Mouse (Mus musculus) forebrain, postnatal 0 days (tissue): ENCODE data around the gene Gjc1. TPM values are rescaled to one million over a fixed set of nuclear protein-coding genes. Genes with fewer than 3 reads are reported as not detected.

ENCODE experiments used
- ATAC-seq: fragments of 200-750 bp; cut with Nextera tagmentation; 2 replicates; pipeline ENCODE4 v1.8.0; 2017; ENCODE audit warnings: mild to moderate bottlenecking, moderate library complexity
- DNase-seq: peaks from one replicate; pipeline ENCODE4 v3.0.0-alpha.2; 2015
- H3K27ac ChIP-seq: fragments of 300-500 bp; sonication (generic); 2 replicates; pipeline ENCODE4 v1.5.1; 2014; ENCODE audit warnings: low read depth, mild to moderate bottlenecking, antibody characterized with exemption, low read length, moderate library complexity, mixed read lengths
- H3K27me3 ChIP-seq: fragments of 300-500 bp; sonication (generic); 2 replicates; pipeline ENCODE4 v1.6.1; 2014; ENCODE audit warnings: mild to moderate bottlenecking, low read length, mixed read lengths; ENCODE audit not compliant: insufficient read depth
- H3K36me3 ChIP-seq: fragments of 300-500 bp; sonication (generic); 2 replicates; pipeline ENCODE4 v1.6.1; 2014; ENCODE audit warnings: mild to moderate bottlenecking, moderate library complexity; ENCODE audit not compliant: insufficient read depth
- H3K4me1 ChIP-seq: fragments of 300-500 bp; sonication (generic); 2 replicates; pipeline ENCODE4 v1.6.1; 2014; ENCODE audit warnings: antibody characterized with exemption; ENCODE audit not compliant: insufficient read depth
- H3K4me2 ChIP-seq: fragments of 300-500 bp; sonication (generic); 2 replicates; pipeline ENCODE4 v1.6.1; 2014; ENCODE audit warnings: low read depth, mild to moderate bottlenecking, moderate library complexity
- H3K4me3 ChIP-seq: fragments of 300-500 bp; sonication (generic); 2 replicates; pipeline ENCODE4 v1.5.1; 2014; ENCODE audit warnings: low read depth, low read length, mixed read lengths
- H3K9ac ChIP-seq: fragments of 300-500 bp; sonication (generic); 2 replicates; pipeline ENCODE4 v1.6.1; 2014; ENCODE audit warnings: mild to moderate bottlenecking
- H3K9me3 ChIP-seq: fragments of 300-500 bp; sonication (generic); 2 replicates; pipeline ENCODE4 v1.6.1; 2016; ENCODE audit warnings: low read length
- CTCF ChIP-seq: sonication (generic); IDR thresholded peaks from 2 replicates; pipeline ENCODE4 v1.5.1; 2016; ENCODE audit warnings: antibody characterized with exemption, control low read depth, low read depth
- WGBS: fragments of 180-500 bp; shearing (Covaris S2); extraction: QIAGEN DNeasy Blood & Tissue Kit; methylation state at CpG from one replicate; pipeline ENCODE4 v1.1.7; 2014; 5-methylcytosine and 5-hydroxymethylcytosine counted together
- polyA plus RNA-seq: library from polyadenylated mRNA; unstranded; fragments of >200 nt; fragmentation: Nextera tagmentation; extraction: Ambion mirVana; gene quantifications from 2 replicates; pipeline ENCODE4 v1.2.1, GENCODE M21; 2015
- total RNA-seq: library from RNA; depleted of rRNA; stranded (reverse); fragments of >200 nt; gene quantifications from 2 replicates; pipeline ENCODE4 v1.2.3, GENCODE M21; 2014

The Gjc1 gene
- total and polyA plus RNA-seq, 2 experiments from 2014 or later, result 22.6 to 25.3 TPM

DNA sequence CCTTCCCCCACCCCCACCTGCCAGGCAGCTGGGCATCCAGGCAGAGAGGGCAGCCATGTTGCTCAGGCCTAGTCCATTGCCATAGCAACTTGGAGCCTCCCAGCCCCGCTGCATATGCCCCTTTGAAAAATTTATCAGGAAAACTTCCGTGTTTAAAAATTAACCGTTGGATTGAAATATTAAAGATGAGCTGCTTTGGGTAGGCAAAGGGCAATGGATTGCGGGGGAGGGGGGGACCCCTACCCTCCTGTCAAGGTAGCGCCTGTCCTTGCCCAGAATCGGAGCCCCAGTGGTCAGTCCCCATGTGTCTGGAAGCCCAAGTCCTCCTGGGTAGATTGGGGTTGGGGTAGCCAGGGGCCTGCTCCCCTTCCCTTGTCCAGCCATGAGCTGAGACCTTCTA, 50.4 kb downstream of the Gjc1 start:
- H3K4me3 ChIP-seq, result no peak overlapping the region
- H3K27me3 ChIP-seq, result no peaks in the 10 kb centered on the region
- 85% methylated on average over 6 of the region's 6 CpGs for WGBS
- no peak for TF ChIP-seq CTCF
- DNase-seq (no peak), ATAC-seq (no peak)
- no peaks in the 10 kb centered on the region; the same call in 1 of the 2 replicates for H3K36me3 ChIP-seq
- H3K4me1 ChIP-seq, result no peaks in the 10 kb centered on the region
- no peak overlapping the region for H3K27ac ChIP-seq
- no peak overlapping the region for H3K4me2 ChIP-seq
- no peaks in the 10 kb centered on the region for H3K9me3 ChIP-seq
- no peak overlapping the region for H3K9ac ChIP-seq

DNA sequence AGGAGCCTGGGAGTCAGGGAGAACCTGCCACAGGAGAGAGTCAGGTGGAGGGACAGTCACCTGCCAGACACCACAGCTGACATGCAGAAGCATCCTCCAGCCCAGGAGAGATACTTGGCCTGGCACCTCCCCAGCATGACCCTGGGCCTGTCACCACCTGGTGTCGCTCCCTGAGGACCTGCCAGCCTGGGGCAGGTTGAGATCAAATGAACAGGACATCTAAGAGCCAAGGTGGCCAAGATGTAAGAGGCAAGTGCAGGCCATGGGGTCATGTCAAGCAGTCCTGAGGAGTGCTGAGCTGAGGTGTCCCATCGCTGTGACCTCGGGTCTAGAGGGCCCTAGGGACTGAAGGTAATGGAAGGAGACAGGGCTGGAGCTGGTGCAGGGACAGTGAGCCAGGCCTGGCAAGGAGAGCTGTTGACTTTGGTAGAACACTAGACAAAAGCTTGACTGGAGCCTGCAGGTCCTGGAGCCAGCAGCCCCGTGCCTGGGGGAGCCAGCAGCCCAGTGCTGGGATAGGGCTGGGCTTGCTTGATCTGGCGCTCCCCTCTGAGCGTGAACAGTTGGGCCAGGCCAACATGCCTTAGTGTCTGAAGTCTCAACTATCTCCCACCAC, 52.3 kb downstream of the Gjc1 start:
- no peak overlapping the region for H3K9ac ChIP-seq
- H3K4me1 ChIP-seq, result peaks cover 4% of the 10 kb centered on the region; the same call in 1 of the 2 replicates
- no peaks in the 10 kb centered on the region for H3K36me3 ChIP-seq
- TF ChIP-seq CTCF, result no peak
- H3K27ac ChIP-seq, result no peak overlapping the region
- no peak overlapping the region for H3K4me2 ChIP-seq
- ATAC-seq (no peak), DNase-seq (no peak)
- no peaks in the 10 kb centered on the region for H3K9me3 ChIP-seq
- H3K4me3 ChIP-seq, result no peak overlapping the region
- H3K27me3 ChIP-seq, result no peaks in the 10 kb centered on the region
- WGBS, result 75% methylated on average over 6 of the region's 6 CpGs

DNA sequence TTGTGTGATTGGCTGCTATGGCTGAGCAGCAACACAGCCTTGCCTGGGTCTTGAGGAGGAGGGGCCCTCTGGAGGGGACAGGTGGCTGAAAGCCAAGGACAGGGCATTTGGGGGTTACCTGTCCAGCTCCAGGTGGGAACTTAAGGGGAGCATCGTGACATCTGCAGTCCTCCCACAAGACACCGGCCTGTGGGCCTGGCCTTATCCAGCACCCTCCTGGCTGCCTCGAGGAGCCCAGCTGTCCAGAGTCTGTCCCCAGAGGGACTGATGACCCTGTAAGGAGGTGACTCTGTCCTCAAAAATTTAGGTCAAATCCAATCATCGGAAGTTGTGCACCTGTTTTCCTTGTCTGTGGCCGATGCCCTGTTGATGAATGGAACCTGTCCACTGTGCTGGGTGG, 54.1 kb downstream of the Gjc1 start:
- 91% methylated on average over 5 of the region's 5 CpGs for WGBS
- no peaks in the 10 kb centered on the region for H3K9me3 ChIP-seq
- peaks cover 11% of the 10 kb centered on the region; the same call in 1 of the 2 replicates for H3K4me1 ChIP-seq
- H3K27me3 ChIP-seq, result no peaks in the 10 kb centered on the region
- H3K27ac ChIP-seq, result no peak overlapping the region
- H3K4me2 ChIP-seq, result no peak overlapping the region
- DNase-seq (no peak), ATAC-seq (no peak)
- no peak overlapping the region for H3K4me3 ChIP-seq
- H3K9ac ChIP-seq, result no peak overlapping the region
- no peaks in the 10 kb centered on the region for H3K36me3 ChIP-seq
- TF ChIP-seq CTCF, result no peak

GRCm38 (mm10) chr11:102763009-102763767, 56.3 kb downstream of the Gjc1 start:
- H3K9ac ChIP-seq, result no peak overlapping the region; the same call in 1 of the 2 replicates
- no peak overlapping the region for H3K27ac ChIP-seq
- no peaks in the 10 kb centered on the region for H3K27me3 ChIP-seq
- H3K4me1 ChIP-seq, result peaks cover 11% of the 10 kb centered on the region; the same call in 1 of the 2 replicates
- ATAC-seq (no peak), DNase-seq (no peak)
- WGBS, result 60% methylated on average over 11 of the region's 11 CpGs
- TF ChIP-seq CTCF, result no peak
- H3K36me3 ChIP-seq, result no peaks in the 10 kb centered on the region
- peak overlapping the region; percentile 88 for H3K4me2 ChIP-seq
- 0 out of 2 replicates have a peak overlapping the region, but pooled peaks have one; percentile 65 for H3K4me3 ChIP-seq
- no peaks in the 10 kb centered on the region for H3K9me3 ChIP-seq

- Histone ChIP-seq H3K4me1 (peaks cover 11% of the 10 kb centered on the region; the same call in 1 of the 2 replicates), H3K9me3 (no peaks in the 10 kb centered on the region), H3K4me2 (peak overlapping the region; percentile 88), H3K9ac (peak overlapping the region; percentile 90), H3K27me3 (no peaks in the 10 kb centered on the region), H3K4me3 (peak overlapping the region; percentile 65), H3K27ac (no peak overlapping the region), H3K36me3 (no peaks in the 10 kb centered on the region)
- ATAC-seq (peak; percentile 9; the same call in 1 of the 2 replicates), DNase-seq (no peak)
- whole genome bisulfite sequencing, result 19% methylated on average over 15 of the region's 15 CpGs
- TF ChIP-seq CTCF, result no peak
These were observed 57.3 kb downstream of the Gjc1 start for GRCm38 (mm10) chr11:102762248-102762647.

GRCm38 (mm10) chr11:102761309-102762210, 57.9 kb downstream of the Gjc1 start, which contains the start of gene Adam11:
TSS of gene Adam11 (plus strand) at chr11:102761439.
- Histone ChIP-seq H3K27me3 (no peaks in the 10 kb centered on the region), H3K27ac (peak within 1 kb of the TSS; percentile 36; the same call in 1 of the 2 replicates), H3K4me1 (peaks cover 11% of the 10 kb centered on the region; the same call in 1 of the 2 replicates), H3K4me3 (peak within 1 kb of the TSS; percentile 65), H3K4me2 (peak within 1 kb of the TSS; percentile 88), H3K9ac (peak within 1 kb of the TSS; percentile 90), H3K9me3 (no peaks in the 10 kb centered on the region), H3K36me3 (no peaks in the 10 kb centered on the region)
- DNase-seq (peak; percentile 60), ATAC-seq (peak; percentile 70)
- WGBS, result 3% methylated on average over 58 of the region's 76 CpGs
- no peak for TF ChIP-seq CTCF
